Mouse (Mus musculus) urinary bladder, postnatal 4 days (tissue): ENCODE data around the gene Tns4.

Experiments
- DNase-seq, 2 experiments: peaks; one replicate each; pipeline ENCODE4 v3.0.0; 2021 to 2022; ENCODE audit warnings: low spot score in 2 of 2

Tns4 gene

DNA sequence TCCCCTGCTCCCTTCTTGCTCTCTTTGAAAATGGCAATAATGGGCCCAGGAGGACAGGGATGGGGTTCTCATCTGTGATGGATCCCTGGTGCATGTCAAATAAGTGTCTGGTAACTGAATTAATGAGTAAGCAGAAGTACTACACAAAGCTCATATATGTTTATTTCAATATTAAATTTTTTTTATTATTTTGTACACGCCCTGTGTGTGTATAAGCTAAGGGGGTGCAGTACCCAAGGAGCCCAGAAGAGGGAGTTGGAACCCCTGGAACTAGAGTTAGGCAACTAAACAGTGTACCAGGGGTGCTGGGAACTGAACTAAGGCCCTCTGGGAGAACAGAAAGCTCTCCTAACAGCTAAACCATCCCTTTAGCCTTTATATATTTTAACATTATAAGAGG is 29.3 kb upstream of the Tns4 start:
- no peak for DNase-seq

DNA sequence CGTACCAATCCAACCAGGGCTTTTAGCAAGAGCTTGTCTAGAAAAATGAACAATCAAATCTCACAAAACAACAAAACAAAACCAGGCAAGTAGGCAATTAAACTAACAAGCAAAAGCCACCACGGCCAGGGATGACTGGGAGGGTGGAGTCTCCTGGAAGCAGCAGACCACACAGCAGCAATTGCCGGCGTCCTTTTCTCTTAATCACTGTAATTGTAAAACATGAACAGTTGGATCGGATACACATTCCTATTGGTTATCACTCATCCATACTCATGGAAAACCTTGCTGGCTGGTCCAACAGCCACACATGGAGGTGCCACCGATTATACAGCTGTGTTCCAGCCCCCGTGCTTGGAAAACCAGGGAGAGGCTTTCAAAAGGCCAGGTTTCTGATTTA is 28.8 kb upstream of the Tns4 start:
- no peak for DNase-seq

DNA sequence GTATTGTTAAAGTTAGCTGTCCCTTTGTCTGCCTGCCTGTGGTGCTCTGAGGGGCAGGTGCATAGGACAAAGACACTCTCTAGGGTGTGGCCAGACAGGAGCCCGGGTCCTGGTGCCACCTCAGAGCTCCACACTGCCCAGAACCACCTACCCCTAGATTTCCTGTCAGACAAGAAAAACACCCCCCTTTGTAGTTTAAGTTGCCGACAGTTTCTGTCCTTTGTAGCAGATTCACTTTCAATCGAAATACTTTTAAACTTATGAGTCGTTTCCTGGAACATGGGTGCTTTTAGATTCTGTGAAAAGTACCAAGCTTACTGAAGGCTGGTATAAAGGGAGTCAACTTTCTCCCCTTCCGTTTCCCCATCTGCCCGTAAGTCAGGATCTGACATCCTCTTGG is 26.8 kb upstream of the Tns4 start:
- DNase-seq = no peak

DNA sequence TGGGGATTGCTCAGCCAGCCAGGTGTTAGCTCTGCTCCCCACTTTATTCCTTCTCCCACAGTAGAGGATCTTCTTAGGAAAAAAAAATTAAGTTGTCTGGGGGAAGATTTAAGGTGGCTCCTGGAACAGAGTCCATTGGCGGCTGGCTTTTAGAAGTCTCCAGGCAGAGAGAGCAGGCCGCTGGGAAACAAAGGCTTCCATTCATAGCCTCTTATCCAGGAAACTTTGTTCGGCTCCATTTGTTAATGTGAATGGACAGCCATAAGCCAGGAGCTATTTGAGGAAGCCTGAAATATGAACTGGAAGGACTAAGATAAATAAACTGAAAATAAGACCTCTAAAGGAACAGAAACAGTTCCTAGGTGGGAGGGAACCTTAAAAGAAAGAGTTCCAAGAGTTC is 24.0 kb upstream of the Tns4 start:
- DNase-seq = no peak

DNA sequence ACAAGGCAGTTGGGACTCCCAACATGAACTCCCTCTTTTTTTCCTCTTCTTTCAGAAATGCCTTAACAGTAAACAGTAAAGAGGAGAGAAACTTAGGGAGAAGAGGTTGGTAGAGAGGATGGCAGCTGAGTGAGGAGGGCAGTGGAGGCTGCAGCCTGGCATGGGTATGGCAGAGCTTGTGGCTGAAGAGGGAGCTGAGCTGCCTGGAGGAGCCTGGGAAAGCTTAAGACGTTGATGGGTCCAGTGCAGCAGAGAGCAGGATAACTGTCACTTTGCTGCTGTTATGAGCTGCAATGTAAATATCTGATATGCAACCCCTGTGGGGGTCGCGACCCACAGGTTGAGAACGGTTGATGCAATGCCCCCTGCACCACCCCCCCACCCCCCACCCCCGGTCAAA is 23.6 kb upstream of the Tns4 start:
- no peak for DNase-seq

DNA sequence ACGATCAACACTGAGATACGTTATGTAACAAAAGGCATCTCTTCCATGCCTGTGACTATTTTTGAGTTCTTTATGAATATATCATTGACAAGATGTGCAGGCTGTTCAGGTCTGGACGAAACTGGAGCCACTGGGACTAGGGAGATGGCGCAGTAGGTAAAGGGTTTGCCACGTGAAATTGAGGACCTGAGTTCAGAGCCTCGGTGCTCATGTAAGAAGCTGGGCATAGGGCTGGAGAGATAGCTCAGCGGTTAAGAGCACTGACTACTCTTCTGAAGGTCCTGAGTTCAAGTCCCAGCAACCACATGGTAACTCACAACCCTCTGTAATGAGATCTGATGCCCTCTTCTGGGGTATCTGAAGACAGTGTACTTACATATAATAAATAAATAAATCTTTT is 22.5 kb upstream of the Tns4 start:
- no peak for DNase-seq

DNA sequence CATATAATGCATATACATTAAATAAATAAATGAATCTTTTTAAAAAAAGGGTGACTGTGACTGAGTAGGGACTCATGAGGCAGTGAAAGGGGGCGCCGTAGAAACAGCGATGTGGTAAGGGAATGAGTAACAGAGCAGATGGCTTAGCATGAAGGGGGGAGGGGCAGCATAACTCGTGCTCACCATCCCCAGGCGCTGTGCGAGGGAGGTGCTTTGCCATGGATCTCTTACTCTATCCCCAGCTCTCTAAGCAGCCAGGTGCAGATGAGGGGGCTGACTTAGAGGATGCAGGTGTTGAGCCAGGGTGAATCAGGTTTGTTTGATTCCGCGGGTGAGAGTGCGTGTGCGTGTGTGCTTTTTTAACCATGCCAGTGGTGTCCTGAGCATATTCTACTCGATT is 22.0 kb upstream of the Tns4 start:
- DNase-seq = no peak

DNA sequence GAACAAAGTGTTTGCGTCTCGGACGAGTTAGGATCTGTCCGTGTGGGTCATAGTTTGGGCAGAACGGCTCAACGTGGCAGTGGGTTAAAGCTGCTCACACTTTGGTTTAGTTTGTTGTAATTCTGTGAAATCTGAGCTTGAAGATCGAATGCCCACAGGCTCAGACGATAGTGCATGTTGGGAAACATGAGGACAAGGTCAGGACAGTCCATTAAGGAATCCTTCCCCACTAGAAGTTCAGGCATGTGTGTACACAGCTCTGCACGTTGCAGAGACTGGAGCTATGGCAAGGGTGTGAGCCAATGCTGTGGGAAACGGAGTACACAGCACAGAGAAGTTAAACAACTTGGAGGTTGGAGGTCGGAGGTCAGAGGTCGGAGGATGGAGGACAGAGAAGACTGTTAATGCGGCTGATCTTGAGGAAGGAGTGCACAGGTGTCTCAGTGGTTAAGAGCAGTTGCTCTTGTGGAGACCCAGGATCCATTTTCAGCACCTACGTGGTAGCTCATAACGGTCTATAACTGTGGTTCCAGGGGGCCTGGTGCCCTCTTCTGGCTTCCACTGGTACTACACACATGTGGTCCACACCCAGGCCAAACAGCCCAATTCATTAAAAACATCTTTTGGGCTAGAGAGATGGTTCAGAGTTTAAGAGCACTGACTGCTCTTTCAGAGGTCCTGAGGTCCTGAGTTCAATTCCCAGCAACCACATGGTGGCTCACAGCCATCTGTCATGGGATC is 21.4 kb upstream of the Tns4 start:
- no peak for DNase-seq

DNA sequence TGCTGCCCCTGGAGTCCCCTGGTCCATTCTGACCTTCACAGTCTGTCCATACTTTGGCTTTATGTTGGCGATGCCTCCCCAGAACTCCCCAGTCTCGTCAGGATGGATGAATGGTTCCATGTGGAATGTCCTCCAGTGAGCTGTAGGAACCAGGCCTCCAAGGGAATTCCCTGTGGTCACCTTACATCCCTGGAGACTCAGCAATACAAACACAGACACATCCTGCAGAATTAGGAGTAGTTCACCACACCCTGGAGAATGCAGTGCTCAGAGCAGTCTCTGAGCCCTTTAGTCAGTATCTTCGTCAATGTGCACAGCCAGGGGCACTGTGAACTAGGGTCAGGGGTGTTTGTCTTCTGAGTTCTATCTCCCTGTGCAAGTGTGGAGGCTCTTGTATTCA is 19.2 kb upstream of the Tns4 start:
- DNase-seq = no peak

DNA sequence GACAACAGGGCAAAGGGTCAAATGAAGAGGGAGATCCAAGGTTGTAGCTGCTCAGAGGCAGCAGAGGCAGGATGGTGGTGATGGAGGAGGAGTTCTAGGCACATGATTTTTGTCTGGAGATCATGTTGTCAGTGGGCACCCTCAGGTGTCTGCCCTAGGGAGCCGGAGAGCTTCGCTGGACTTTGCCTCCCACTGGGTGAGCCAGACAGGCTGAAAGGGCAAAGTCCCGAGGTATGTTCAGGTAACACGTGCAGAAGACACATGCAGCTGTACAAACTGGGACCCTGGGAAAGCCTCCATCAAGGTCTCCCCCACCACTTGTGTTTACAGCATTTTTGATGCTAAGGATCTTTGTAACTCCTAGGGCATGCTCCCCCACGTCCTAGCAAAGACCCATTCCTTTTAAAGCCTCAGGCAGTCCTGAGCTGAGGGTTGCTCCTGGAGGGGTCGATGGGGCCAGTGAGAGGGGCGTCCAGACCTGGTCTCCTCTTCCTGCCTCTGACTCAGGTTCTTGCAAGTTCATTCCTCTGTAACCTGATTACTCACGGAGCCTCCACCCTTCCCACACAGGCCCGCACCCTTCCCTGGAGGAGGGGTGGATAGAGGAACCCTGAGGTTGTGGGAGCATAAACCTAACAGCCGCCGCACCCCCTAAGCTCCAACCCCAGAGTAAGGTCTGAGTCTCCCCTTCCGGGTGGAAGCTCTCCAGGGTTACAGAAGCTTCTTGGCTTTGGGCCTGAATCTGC is 17.0 kb upstream of the Tns4 start:
- no peak for DNase-seq

DNA sequence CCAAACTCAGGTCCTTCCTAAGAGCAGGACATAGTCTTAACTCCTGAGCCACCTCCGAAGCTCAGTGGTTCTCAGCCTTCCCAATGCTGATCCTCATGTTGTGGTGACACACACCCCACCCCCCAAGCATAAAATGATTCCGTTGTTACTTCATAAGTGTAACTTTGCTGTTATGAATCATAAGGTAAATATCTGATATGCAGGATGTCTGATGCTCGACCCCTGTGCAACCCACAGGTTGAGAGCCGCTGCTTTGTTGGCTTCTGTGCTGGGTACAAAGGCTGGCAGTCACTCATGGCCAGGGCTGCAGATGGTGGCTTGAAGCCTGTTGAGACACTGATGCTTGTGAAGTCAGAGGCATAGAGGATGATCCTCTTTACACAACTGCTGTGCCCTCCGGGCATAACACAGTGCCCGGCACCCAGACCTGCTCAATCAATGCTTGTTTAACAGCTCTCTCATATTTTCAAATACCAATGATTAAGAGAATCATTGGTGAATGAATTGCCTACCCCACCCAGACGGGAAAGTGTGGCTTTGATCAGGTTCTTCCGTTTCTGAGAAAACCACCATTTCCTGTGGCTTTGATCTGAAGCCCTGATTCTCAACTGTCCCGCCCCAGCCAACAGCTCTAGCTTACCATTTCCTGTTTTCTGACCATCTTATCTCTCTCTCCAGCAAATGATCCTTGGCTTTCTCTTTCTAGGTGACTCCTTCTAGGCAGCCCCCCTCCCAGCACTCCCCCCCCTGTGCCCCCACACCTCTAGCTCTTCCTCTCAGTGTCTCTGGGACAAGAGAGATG is 15.7 kb upstream of the Tns4 start:
- no peak for DNase-seq

DNA sequence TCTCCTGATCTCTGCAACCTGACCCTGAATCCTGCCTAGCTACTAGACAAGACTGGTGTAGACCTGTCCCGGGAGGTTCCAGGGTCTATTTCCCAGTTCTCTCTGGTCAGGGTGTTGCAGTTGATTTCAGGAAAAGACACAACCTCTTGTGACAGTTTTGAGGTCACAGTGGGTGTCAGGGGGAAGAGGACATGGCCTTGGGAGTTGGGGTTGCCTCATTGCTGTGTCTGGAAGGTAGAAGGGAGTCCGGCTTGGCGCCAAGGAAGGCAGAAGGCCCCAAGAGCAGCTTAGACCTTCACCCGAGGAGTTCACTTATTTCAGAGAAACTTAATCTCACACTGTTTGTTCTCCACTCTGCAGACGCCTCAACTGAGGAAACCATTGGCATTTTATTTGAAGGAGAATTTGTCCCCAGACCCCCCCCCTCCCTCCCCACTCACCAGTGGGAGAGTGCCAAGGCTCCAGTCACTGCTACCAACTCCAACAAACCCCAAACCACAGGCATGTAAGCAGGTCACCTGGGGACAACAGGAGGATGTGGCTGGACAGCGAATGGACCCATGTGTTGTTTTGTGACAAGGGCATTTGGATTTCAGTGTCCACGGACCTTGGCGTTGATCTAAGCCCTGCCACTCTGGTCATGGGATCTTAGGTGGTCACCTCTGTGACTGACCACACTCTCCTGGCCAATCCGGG is 13.6 kb upstream of the Tns4 start:
- DNase-seq = no peak

DNA sequence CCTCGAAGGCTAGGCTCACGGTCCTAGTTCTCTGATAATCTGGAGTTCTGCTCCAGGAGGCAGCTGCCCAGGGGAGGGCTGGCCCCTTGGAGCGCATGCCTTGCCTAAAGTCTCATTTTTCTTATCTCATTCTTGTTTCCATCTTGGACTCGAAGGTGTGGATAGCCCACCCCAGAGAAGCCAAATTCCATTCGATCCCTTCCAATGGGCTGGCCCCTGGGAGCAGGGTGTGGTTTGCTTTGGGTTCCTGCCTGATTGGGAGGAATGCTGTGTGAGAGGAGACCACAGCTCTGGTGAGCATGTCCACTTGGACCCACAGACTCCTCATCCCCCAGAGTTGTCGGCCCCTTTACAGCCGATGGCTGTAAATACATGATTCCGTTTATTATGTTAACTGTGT is 12.6 kb upstream of the Tns4 start:
- DNase-seq = no peak

DNA sequence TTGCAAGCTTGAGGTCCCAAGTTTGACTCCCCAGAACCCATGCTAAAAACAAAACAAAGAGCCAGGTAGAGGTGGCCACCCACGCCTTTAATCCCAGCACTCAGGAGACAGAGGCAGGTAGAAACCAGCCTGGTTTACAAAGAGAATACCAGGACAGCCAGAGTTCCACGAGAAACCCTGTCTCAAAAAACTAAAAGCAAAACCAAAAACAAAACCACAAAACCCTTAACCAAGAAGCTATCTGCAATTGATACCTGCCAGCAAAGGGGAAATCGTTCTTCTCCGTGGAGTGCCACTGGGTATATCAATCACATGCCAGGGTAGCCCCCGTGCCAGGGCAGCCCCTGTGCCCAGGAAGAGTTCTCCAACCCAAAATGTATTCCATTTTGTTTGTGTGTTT is 11.1 kb upstream of the Tns4 start:
- no peak for DNase-seq

DNA sequence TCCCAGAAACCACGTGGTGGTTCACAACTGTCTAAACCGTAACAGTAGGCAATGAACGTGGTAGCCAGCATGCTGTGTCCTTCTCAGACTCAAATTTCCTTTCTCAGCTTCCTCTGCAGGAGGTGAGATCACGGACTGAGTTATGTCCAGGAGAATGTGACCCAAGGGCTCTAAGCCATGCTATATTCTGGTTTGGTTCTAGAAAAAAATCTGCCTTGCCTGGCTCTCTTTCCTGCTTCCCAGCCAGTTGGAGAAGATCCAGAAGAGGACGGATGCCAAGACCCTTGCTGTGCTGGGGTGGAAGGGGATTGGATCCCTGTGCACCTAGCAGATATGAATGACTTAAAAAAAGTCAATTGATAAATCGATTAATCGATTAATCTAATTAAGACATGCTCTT is 10.4 kb upstream of the Tns4 start:
- DNase-seq = no peak

DNA sequence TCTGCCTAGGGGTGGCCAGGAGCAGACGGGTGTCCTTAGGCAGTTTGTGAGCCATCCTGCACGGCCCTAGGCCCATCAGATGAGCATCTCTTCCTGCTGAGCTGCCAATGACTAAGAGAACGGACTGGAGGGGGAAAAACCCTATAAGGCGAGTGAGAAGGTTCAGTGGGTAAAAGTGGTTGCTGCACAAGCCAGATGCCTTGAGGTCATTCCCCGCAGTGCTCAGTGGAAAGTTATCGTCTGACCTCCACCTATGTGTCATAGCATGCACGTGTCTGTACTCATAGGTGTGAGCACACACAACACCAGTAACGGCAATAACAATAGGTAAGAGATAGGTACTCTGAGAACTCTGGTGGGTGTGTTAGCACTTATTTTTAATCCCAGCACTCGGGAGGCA is 9.8 kb upstream of the Tns4 start:
- no peak for DNase-seq

DNA sequence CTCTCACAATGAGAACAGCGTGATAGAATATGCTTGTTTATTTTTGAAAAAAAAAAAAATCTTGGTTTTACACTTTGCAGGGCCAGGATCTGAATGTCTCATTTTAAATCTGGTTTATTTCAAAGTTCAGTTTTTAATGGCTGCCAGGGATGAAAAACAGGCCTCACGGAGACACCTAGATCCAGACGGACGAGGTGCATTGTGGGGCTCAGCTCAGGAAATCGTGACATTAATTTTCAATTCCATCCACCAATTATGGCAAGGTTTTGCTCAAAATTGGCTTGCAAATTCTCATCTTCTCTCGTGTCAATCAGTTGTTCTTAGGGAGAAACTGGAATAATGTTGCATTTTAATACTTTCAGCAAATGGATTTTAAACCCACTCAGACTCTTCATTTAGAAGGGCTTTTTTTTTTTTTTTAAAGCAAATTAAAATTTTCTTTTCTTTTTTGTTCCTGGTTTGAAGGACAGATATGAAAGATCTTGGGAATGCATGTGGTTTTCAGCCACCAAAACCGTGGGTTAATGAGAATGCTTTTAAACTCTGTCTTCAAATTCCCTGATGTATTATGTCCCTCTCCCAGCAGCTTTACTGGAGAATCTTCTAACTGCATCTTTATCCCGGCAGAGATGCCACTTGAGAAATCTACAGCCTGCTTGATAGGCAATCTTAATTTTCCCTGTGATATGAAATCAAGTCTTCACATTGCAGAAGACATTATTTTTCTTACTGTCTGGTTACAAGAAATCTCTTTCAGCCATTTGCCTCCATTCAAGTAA is 8.1 kb upstream of the Tns4 start:
- no peak for DNase-seq

DNA sequence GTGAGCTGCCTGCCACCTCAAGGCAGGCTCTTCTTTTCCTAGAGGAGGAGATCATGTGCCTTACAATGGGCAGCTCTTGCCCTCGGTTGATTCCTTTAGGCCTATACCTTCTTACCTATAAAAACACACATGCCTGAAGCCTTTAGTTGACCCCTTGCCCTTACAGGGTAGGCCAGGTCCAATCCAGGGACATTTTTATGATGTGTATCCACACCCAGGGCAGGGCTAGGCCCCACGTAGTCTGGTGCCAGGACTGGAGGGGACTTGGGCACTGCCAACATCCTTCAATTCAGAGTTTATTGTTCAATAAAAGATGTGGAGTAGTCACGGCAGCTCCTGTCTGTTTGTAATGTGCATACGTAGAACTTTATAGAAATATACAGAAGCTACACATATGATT is 7.3 kb upstream of the Tns4 start:
- no peak for DNase-seq

DNA sequence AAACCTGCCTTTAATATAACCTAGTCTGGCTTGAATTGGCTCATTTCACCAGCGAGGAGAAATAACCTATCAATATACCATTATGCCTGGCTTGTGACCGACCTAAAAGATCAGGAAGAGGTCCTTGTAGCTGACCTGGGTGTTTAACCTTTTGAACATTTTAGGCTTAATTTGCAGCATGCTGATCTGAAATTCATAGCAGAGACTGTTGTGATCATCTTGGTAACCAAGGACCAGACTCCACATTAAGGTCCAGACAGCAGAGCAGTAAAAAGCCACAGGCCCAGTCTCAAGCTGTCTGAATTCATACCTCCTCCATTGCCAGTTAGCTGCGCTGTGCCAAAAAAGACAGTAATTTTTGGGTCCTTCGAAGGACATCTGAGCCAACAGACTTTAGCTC is 6.7 kb upstream of the Tns4 start:
- no peak for DNase-seq

DNA sequence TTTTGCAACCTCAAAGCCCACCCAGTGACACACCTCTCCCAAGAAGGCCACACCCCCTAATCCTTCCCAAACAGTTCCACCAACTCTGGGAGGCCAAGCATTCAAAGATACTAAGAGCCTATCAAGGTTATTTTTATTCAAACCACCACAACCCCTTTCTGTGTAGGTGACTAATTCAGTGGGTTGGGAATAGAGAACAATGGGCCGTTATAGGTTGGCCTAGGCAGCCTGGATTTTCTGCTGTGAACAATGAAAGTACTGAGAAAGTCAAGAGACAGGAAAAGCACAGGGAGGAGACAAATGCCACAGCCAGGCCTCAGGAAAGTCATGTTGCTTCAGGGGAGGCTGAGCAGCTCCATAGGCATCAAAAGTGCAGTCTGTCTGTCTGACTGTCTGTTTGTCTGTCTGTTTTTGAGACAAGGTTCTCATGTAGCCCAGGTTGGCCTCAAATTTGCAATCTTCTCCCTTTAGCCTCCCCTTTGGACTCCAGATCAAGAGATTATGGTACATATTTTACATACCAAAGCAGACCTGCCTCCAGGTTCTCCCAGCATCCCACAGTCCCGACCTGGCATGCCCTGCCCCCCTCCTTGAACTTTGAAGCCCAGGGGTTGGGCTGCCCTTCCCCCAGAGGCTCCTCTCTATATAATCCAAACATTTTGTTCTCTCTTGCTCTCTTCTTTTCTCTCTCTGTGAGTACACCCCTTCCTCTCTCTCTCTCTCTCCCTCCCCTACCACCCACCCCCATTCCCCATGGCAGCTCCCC is 6.0 kb upstream of the Tns4 start:
- no peak for DNase-seq

DNA sequence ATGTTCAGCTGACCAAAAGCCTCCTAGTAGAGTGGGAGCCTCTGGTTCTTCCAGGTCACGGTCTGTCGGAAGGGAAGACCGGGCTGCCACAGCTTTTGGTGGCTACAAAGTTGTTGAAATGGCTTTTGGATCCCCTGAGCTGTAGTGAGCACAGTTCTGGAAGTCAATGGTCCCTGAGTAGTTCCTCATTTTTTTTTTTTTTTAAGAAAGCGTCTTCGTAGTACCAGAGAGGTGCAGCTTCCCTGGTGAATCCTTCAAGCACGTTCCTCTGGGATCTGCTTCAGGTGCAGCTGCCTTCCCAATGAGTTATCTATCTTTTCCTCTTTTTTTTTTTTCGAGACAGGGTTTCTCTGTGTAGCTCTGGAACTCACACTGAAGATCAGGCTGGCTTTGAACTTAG is 4.6 kb upstream of the Tns4 start:
- no peak for DNase-seq
